Mouse (Mus musculus) megakaryocyte, embryonic 14.5 days (primary cell): ENCODE measurements at regions not wholly inside any gene's neighbourhood (a gene's known extent, or its start where the extent isn't known, plus 50 kb on each side); places are given as distances from the start of the nearest gene placed in this dataset.

ENCODE experiments used
- FLI1 ChIP-seq: IDR thresholded peaks from 2 replicates; pipeline ENCODE4 v1.6.1; 2012; ENCODE audit warnings: low read length, inconsistent platforms, mixed read lengths
- GATA1 ChIP-seq: IDR thresholded peaks from 3 replicates; pipeline ENCODE4 v1.6.1; 2012; ENCODE audit warnings: mixed read lengths, low read length, inconsistent platforms, borderline replicate concordance

DNA sequence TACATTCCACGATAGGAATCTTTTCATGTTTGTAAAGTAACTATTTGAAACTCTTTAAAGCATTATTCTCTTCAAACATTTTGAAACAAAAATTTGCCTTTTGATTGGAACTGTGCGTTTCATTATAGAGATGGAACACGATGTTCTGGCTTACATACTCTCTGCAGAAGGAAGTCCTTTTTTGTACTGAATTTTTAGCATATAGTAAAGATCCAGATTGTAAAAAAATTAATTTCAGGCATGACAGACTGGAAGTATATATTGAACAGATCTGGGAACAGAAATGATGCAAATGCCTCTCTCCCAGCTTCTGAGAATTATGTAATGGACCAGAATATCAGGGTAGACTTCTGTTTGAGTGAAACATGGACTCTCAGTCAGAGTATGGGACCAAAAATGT, 566.0 kb upstream of the Mef2c start:
- no peak for TF ChIP-seq GATA1
- TF ChIP-seq FLI1, result no peak
